Mouse (Mus musculus) ovary, postnatal 36 days (tissue): ENCODE measurements around the gene Fcrl6.

ENCODE experiments used
- DNase-seq: peaks from one replicate; pipeline ENCODE4 v3.0.0; 2022; ENCODE audit warnings: low spot score, mixed read lengths

Gene Fcrl6

GRCm38 (mm10) chr1:172614654-172615053, 12.3 kb upstream of the Fcrl6 start:
- no peak for DNase-seq

DNA sequence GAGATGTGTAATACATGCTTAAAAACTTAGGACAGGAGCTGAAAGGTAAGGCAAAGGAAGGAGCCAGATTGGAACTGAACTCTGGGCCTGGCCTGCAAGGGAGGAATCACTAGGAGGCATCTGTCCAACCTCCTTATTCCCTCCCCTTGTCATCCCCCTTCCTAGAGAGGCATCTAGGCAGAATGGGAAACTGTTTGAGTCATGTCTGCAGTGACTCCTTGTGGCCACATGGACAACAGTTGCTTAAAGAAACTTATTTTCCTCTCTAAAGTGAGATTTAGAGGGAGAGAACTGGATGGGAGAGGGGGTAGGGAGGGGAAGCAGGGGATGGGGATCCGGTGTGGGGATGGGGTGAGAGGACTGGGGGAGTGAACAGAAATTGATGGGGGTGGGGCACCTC, 10.4 kb upstream of the Fcrl6 start:
- no peak for DNase-seq

DNA sequence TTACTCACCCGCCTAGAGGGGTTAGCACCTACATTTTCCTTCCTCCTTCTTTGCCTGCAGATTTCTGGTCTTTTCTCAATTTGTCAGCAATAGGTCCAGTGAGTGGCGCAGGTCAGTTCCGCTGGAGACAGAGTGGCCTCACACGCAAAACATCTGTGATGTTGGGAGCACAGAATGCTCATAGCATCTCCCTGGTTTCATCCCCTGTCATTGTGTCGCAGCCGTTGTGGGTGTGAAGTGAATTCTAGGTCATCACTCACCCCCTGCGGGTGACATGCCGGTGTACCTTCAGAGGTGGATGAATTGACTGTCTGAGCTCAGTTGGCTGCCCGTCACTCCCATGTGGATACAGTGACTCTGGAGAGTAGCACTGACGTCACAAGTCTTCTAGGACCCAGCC, 9.0 kb upstream of the Fcrl6 start:
- DNase-seq, result no peak

DNA sequence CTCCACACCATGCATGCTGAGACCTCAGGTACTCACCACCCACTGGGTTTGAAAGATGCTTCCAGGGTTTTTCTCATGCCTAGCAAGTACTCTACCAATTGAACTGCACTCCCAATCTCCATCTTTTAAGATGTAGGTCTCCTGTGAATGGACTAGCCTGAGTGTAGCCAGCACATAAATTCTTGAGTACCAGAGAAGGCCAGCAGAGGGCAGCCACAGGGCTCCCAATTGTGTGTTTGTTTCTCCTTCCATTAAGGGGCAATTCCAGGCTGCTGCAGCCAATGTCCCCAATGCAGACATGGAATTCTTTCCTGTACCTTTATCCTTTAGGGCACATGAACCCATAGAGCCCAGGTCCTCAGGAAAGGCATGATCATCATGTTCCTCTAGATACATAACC, 7.9 kb downstream of the Fcrl6 start:
- DNase-seq, result no peak

GRCm38 (mm10) chr1:172593956-172594355, 8.4 kb downstream of the Fcrl6 start:
- DNase-seq, result no peak

- DNase-seq, result no peak
These were observed 9.0 kb downstream of the Fcrl6 start for GRCm38 (mm10) chr1:172593321-172593720.

GRCm38 (mm10) chr1:172590385-172590784, 12.0 kb downstream of the Fcrl6 start, which contains the start of gene Slamf8:
TSS of gene Slamf8 (minus strand) at chr1:172590568.
- DNase-seq, result peak; percentile 25

DNA sequence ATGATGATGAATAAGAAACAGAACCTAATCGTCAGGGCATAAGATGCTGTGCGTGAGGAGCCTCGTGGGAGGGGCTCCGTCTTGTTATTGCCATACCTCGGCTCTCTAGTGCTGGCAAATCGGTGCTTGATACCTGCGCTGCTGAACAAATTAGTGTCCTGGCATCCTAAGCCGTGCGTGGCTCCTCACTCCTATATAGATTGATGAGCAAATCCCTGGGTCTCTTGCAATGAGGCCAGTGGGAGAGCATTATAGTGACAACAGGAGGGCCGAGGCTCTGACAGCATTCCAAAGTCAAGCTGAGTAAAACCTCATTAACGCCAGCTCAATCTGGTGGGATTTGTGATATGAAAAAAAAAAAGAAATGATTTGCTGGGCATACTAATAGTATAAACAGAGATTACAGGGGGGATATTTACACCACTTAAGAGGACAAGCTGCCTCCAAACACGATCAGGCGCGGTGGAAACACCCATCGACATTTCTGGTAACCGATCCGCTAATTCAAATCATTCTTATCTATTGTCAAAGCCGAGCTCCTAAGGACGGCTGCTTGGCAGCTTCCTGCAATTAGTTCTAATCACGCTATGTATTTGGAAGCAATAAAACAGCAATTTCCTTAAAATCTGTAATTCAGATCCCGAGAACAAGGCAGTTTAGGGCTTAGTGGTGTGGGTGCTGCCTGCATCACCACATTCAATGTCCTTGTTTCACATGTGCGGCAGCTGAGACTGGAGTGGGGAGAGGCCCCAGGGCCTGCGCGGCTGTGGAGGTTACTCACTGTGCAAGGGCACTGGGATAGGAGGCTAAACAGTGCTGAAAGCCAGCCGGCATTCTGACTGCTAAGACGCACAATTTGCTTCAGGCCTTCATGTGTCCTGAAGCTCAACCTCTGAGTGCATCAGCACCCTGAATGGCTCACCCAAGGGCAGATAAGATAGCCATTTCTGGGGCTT, 16.5 kb downstream of the Fcrl6 start:
- no peak for DNase-seq

DNA sequence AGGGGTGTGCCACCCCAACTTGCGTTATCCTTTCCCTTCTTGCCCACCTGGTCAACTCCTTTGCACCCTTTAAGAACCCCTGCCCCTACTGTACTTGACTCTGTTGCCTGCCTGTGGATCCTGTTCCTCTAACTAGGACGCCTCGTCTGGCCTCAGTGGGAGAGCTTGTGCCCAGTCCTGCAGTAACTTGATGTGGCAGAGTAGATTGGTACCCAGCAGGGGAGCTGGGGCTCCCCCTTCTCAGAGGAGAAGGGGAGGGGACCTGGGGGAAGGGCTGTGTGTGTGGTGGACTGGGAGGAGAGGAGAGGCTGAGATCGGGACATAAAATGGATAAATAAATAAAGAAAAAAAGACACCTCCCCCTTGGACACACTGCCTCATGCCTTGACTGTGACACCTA, 17.3 kb downstream of the Fcrl6 start:
- DNase-seq, result no peak

- no peak for DNase-seq
These were observed 18.1 kb downstream of the Fcrl6 start for GRCm38 (mm10) chr1:172584271-172584670.

DNA sequence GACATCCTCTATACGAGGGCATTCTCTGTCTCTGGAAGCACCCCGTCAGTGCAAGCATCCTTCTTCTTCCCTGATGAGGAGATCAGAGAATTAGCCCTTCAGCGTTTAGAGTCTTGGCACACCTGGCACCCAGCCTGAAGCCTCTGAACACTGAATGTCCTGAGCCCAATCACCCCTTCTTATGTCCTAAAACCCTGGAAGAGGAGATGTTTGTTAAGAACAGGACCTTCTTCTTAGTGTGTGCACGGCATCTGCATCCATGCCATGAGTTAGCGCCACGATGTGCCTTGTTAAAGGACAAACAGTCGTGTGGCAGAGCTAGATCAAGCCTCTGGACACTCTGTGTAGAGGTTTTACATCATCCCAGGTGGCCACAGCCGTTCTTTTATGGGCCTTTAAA, 19.9 kb downstream of the Fcrl6 start:
- DNase-seq, result no peak

GRCm38 (mm10) chr1:172580116-172580515, 22.2 kb downstream of the Fcrl6 start:
- no peak for DNase-seq

DNA sequence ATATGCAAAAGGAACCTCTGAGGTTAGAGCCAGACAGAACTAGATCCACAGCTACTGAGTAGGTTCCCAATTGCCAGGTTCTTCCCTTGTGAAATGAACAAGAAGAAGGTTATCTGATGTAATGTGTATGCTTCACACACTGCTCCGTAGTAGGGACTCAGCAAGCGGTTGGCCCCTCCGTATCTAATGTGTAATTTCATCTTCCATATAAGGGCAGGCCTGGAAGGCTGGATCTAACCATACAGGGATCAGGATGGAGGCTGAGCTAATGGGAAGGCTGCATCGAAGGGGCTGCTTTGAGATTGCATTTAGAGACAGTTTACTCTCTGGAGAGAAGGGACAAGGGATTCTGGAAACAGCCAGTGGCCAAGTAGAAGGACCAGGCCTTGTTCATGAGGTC, 34.6 kb downstream of the Fcrl6 start:
- no peak for DNase-seq

DNA sequence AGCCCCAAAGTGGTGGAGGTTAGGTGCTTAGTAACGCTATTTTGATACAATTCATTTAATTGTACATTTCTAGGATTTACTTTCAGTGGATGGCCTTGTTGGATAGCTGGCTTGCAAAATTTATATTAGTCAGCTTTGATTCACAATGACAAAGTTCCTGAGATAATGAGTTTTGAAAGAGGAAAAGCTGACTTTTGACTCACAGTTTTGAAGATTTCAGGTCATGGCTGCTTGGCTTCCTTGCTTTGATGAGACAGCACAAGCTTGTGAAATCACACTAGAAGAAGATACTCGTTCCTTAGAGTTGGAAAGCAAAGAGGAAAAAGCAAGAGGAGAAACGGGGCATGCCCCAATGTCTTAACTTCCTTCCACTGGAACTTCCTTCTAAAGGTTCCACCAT, 36.2 kb downstream of the Fcrl6 start:
- DNase-seq, result no peak

GRCm38 (mm10) chr1:172563465-172563828, 38.9 kb downstream of the Fcrl6 start:
- no peak for DNase-seq

DNA sequence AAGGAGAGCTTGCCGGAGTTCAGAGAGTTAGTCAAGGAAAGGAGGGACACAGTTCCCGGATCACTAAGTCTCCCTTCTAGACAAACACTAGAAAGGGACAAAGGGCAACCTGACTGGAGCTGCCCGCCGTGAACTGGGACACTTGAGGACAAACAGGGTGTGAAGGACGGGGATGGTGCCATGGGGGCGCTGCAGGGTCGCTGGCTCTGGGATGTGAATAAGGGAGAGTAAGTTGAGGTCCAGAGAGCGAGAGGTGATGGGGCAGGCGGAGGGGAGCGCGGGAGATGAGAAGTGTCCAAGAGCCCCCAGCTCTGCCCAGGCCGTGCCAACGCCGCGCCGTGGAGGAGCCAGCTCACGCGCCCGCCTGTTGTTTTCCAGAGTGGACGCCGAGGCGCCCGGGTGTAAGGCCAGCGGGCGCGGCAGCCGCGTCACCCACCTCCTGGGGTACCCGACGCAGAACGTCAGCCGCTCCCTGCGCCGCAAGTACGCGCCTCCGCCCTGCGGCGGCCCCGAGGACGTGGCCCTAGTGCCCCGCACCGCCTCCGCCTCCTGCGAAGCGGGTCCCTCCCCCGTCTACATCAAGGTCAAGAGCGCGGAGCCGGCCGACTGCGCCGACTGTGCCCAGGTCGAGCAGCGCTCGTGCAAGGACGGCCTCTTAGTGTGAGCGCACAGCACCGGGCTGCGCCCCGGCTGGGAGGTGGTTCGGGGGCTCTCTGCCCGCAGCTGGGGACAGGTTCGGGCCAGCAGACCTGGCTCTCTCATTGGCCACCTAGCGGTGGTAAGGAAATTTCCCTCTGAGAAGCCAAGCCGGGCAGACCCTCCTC, 39.5 kb downstream of the Fcrl6 start:
- DNase-seq, result peak; percentile 87

DNA sequence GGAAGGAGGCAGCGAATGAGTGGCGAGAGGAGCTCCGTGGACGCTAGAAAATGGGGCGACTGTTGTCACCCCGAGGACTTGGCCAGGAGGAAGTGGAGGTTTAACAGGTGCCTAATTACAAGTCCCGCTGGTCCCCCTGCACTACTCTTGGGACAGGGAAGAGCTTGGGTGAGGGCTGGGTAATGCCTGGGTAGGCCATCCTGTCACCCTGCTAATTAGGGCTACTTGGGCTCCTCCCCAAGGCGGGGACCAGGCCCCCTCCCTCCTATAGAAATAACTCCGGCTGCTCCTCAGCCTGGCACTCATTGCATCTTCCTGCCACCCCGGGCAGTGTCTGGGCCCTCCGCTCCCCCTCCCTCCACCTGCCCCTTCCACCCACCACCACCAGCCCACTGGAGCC, 46.7 kb downstream of the Fcrl6 start, which contains the start of gene Vsig8:
Gene Vsig8, plus strand, starts transcription at position 301 of the 400 bp plus-strand sequence.
- DNase-seq, result no peak

GRCm38 (mm10) chr1:172552623-172553022, 49.7 kb downstream of the Fcrl6 start:
- no peak for DNase-seq

- no peak for DNase-seq
These were observed 51.3 kb downstream of the Fcrl6 start for GRCm38 (mm10) chr1:172551009-172551408.

DNA sequence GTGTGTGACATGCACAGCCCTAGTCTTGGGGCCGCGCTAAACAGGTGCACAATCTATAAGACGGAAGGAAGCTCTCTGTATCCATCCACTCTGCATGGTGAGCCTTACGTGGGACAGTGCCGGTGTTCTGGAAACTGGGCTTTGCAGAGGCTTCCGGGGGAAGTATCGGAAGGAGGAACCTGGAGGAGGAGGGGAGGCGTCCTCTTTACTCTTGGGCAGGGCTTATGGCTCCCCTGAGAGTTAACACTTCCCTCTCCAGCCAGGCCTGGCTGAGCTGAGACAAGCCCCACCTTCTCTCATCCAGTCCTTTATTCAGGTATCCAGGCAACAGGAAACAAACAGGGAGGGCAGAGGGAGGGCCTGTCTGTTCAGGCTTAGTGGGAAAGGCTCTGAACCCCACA, 51.8 kb downstream of the Fcrl6 start:
- peak; percentile 44 for DNase-seq

GRCm38 (mm10) chr1:172549717-172550116, 52.6 kb downstream of the Fcrl6 start:
- DNase-seq, result no peak

GRCm38 (mm10) chr1:172549314-172549713, 53.0 kb downstream of the Fcrl6 start:
- no peak for DNase-seq

DNA sequence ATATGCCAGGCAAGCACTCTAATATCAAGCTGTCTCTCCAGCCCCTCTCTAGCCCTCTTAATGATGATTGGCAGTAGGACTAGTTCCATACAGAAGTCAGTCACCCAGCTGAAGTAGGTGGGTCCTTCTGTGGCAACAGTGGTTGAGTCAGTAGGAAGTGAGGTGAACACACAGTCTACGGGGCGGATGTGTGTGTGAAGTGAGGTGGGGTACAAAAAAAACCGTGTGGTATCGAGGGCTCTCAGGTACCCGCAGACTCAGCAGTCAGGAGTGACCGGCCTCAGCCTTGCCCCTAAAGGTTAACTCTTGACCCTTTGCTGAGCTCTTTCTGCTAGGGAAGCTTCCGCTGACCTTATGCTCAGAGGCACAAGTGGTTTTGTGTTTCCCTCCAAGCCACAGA, 53.9 kb downstream of the Fcrl6 start:
- DNase-seq, result no peak
